Mouse (Mus musculus): ENCODE measurements around the gene Tulp2. TPM values are rescaled to one million over a fixed set of nuclear protein-coding genes. Genes with fewer than 3 reads are reported as not detected.
"Not testable (repeated sequence)": the region's sequence is repeated elsewhere in the genome, so short reads cannot be mapped to it uniquely, and the experiment has no call there.

The Tulp2 gene
- polyA plus RNA-seq, 1 experiment from 2014 or later, result 3.2 TPM

DNA sequence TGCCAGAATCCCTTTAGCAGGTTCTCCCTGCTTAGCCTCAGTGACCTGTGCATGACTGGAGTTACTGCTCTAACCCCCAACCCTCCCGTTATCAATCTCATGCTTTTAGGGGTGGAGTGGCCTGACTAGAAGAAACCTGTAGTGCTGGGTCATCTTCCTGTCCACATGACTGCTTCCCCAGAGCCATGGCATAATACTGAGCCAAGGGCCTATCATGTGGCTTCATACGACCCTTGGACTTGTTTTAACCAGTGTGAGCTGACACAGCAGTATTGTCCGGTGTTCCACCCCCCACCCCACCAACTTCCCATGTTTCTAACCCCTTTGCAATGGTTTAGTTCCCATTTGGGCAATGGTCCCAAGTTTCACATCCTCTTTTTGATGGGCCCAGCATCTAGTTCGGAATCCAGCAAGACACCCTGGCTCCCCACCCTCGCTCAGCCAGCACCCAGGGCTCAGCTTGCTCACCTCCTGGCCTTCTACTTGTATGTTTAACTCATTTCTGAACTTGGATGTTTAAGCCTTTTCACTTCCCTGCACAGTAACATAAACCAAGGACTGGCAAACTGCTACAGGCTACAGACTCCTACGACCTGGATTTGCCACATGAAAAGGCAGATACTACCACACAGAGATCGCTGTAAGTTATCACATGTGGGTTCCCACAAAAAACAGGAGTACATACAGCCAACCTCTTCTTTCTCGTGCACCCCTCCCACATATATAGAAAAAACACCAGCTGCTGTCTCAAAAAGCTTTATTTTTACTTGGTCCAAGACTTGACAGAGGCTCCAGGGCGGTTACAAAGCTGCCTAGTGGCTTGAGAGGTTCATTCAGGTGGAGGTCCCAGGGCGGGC is 24.2 kb upstream of the Tulp2 start:
- H3K9me3 ChIP-seq (ENCODE audit: control insufficient read depth, low read length), result no peaks in the 10 kb centered on the region
- peak overlapping the region; percentile 94 for H3K9ac ChIP-seq (ENCODE audit: low read depth, low read length)
- peaks cover 27% of the 10 kb centered on the region for H3K36me3 ChIP-seq (ENCODE audit: control insufficient read depth, insufficient read depth, low read length)
- H3K4me3 ChIP-seq (ENCODE audit: low read depth, low read length), result peak overlapping the region; percentile 89
- ATAC-seq (replicated peaks; ENCODE audit: low FRiP score) (peak; percentile 21), DNase-seq (ENCODE audit: low spot score) (no peak)
- H3K4me2 ChIP-seq, result peak overlapping the region; percentile 98
- H3K4me1 ChIP-seq (replicated peaks; ENCODE audit: control insufficient read depth, insufficient read depth, low read length), result peaks cover 40% of the 10 kb centered on the region
- WGBS, result 45% methylated on average over 10 of the region's 10 CpGs
- H3K27ac ChIP-seq (ENCODE audit: low read depth, low read length), result peak overlapping the region; percentile 96
- no peaks in the 10 kb centered on the region for H3K27me3 ChIP-seq (replicated peaks; ENCODE audit: control insufficient read depth, insufficient read depth, low read length)

DNA sequence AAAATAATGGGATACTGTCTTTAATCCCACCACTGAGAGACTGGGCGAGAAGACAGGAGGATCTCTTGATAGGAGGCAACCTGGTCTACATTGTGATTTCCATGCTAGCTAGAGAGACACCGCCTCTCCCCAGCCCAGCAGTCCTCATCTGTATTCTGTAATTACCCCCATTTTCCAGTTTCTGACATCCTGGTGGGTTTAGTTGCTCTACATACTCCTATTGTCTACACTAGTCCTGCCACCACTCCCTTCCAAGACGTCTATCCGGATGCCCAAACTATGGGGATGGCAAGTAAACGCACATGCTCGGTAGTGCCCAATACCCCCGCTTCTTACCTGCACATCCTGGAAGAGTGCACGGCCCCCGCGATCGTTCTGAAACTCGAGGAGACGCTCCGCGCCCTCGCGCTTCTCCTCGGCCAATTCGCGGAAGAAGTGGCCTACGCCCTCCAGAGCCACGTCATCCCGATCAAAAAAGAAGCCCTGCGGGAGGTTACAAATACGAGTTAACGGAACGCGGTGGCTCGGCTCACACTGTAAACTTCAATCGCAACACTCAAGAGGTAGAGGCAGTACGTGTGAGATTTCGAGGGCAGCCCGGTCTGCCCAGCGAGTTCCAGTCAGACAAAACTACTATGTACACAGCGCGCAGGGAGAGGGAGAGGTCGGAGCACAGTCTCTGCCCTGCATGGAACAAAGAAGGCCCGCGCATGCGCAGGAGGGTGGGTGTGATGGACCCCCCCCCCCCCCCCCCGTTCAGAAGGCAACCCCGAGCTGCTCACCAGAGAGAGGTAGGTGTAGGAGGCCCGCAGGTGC is 22.7 kb upstream of the Tulp2 start:
- H3K4me3 ChIP-seq (ENCODE audit: low read depth, low read length), result peak overlapping the region; percentile 89
- ATAC-seq (replicated peaks; ENCODE audit: low FRiP score) (peak; percentile 32), DNase-seq (ENCODE audit: low spot score) (peak; percentile 84)
- peak overlapping the region; percentile 94 for H3K9ac ChIP-seq (ENCODE audit: low read depth, low read length)
- H3K4me2 ChIP-seq, result peak overlapping the region; percentile 98
- peak overlapping the region; percentile 96 for H3K27ac ChIP-seq (ENCODE audit: low read depth, low read length)
- no peaks in the 10 kb centered on the region for H3K9me3 ChIP-seq (ENCODE audit: control insufficient read depth, low read length)
- peaks cover 40% of the 10 kb centered on the region for H3K4me1 ChIP-seq (replicated peaks; ENCODE audit: control insufficient read depth, insufficient read depth, low read length)
- H3K36me3 ChIP-seq (ENCODE audit: control insufficient read depth, insufficient read depth, low read length), result peaks cover 29% of the 10 kb centered on the region
- no peaks in the 10 kb centered on the region for H3K27me3 ChIP-seq (replicated peaks; ENCODE audit: control insufficient read depth, insufficient read depth, low read length)
- under 1% methylated on average over 42 of the region's 43 CpGs for WGBS

DNA sequence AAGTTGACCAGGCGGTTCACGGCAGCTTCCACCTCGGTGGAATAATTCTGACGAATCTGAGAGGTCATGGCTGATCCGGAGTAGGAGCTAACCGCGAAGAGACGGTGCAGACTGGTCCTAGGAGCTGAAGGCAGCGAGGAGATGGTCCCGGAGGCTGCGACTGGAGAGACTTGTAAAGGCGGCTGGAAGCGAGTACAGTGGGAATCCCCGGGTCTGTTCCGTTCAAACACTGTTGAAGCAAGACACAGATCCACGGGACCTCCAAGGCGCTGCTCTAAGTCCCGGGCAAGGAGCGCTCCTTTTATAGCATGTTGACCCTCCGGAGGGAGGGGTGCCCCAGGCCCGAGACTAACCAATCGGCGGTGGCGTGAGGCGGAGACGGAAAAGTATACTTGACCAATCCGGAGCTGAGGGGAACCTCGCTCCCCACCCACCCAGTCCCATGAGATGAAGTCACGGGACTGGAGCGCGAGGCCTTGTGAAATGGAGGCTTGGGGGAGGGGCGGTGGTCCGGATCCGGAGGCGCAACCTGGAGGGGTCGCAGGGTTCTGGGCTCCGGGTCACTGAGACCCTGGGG is 22.0 kb upstream of the Tulp2 start, which contains the start of gene Ftl1:
Ftl1 (minus strand) TSS at position 321 of the 577 bp plus-strand sequence.
- H3K4me2 ChIP-seq, result peak within 1 kb of the TSS; percentile 98
- H3K36me3 ChIP-seq (ENCODE audit: control insufficient read depth, insufficient read depth, low read length), result peaks cover 36% of the 10 kb centered on the region
- peak within 1 kb of the TSS; percentile 89 for H3K4me3 ChIP-seq (ENCODE audit: low read depth, low read length)
- peak within 1 kb of the TSS; percentile 96 for H3K27ac ChIP-seq (ENCODE audit: low read depth, low read length)
- peak within 1 kb of the TSS; percentile 94 for H3K9ac ChIP-seq (ENCODE audit: low read depth, low read length)
- H3K4me1 ChIP-seq (replicated peaks; ENCODE audit: control insufficient read depth, insufficient read depth, low read length), result peaks cover 41% of the 10 kb centered on the region
- not testable (repeated sequence) for H3K9me3 ChIP-seq (ENCODE audit: control insufficient read depth, low read length); H3K27me3 ChIP-seq (replicated peaks; ENCODE audit: control insufficient read depth, insufficient read depth, low read length)
- peak; percentile 90 for ATAC-seq (replicated peaks; ENCODE audit: low FRiP score)
- under 1% methylated on average over 26 of the region's 37 CpGs for WGBS
- DNase-seq (ENCODE audit: low spot score), result peak; percentile 97

DNA sequence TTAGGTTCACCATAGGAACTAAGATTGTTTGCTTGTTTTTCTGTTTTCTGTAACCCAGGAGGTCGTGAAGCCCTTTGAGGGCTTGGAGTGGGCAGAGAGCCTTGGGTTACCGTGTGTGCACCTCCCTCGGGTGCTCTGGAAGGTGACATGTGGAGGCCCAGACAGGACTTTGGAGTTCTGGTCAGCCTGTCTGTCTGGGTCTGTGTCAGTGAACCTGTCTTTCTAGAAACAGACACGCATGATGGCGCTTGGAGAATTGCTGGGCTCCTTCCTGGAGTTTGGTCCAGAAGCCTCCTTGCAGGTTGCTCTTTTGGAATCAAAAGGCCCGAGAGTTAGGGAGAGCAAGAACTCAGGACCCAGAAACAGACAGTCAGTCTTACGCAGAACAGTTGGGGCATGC is 21.3 kb upstream of the Tulp2 start:
- peaks cover 37% of the 10 kb centered on the region for H3K36me3 ChIP-seq (ENCODE audit: control insufficient read depth, insufficient read depth, low read length)
- H3K9ac ChIP-seq (ENCODE audit: low read depth, low read length), result peak overlapping the region; percentile 83
- H3K9me3 ChIP-seq (ENCODE audit: control insufficient read depth, low read length), result no peaks in the 10 kb centered on the region
- no peaks in the 10 kb centered on the region for H3K27me3 ChIP-seq (replicated peaks; ENCODE audit: control insufficient read depth, insufficient read depth, low read length)
- H3K4me1 ChIP-seq (replicated peaks; ENCODE audit: control insufficient read depth, insufficient read depth, low read length), result peaks cover 47% of the 10 kb centered on the region
- DNase-seq (ENCODE audit: low spot score) (no peak), ATAC-seq (replicated peaks; ENCODE audit: low FRiP score) (peak; percentile 2; the same call in 1 of the 2 replicates)
- peak overlapping the region; percentile 96 for H3K27ac ChIP-seq (ENCODE audit: low read depth, low read length)
- WGBS, result 49% methylated on average over 7 of the region's 7 CpGs
- peak overlapping the region; percentile 89 for H3K4me3 ChIP-seq (ENCODE audit: low read depth, low read length)
- H3K4me2 ChIP-seq, result peak overlapping the region; percentile 73

DNA sequence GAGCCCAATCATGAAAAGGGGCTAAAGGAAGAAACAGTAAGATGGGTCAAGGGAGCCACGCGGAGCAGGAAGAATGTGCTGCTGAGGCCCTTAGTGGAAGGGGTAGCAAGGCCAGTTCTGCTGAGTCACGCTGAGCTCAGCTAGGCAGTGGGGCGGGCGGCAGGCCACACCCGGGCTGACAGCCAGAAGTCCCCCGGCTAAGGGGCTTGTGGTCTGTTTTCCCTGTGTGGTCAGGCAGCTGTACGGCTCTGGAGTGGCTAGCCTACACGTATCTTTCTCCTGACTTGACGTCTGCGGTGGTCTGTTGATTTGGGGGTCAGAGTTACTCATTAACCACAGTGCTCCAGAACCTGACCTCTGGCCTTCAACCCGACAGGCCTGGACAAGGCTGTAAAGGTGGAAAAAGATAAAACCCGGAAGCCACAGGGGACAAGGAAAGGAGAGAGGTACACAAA is 20.8 kb upstream of the Tulp2 start:
- WGBS, result 7% methylated on average over 13 of the region's 13 CpGs
- Histone ChIP-seq H3K4me3 (ENCODE audit: low read depth, low read length) (peak overlapping the region; percentile 89), H3K9ac (ENCODE audit: low read depth, low read length) (peak overlapping the region; percentile 83), H3K36me3 (ENCODE audit: control insufficient read depth, insufficient read depth, low read length) (peaks cover 37% of the 10 kb centered on the region), H3K4me1 (replicated peaks; ENCODE audit: control insufficient read depth, insufficient read depth, low read length) (peaks cover 52% of the 10 kb centered on the region), H3K27ac (ENCODE audit: low read depth, low read length) (peak overlapping the region; percentile 96), H3K4me2 (peak overlapping the region; percentile 73), H3K9me3 (ENCODE audit: control insufficient read depth, low read length) (no peaks in the 10 kb centered on the region), H3K27me3 (replicated peaks; ENCODE audit: control insufficient read depth, insufficient read depth, low read length) (no peaks in the 10 kb centered on the region)
- DNase-seq (ENCODE audit: low spot score) (peak; percentile 83), ATAC-seq (replicated peaks; ENCODE audit: low FRiP score) (peak; percentile 70)

DNA sequence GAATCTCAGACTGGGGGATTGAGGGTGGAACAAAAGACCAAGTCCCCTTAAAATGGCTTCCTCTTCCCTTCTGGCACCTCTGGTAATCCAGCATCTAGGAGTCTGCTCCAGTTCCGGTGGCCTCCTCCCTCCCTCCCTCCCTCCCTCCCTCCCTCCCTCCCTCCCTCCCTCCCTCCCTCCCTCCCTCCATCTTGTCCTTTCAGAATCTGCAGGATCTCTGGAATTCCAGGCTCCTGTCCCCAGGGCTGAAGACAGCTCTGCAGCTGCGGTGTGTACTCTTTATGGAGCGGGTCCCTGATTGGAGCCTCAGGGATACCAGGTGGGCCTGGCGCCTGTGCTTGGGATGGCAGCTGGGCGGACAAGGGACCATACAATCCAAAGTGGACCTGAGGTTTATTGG is 20.4 kb upstream of the Tulp2 start:
- peaks cover 53% of the 10 kb centered on the region for H3K4me1 ChIP-seq (replicated peaks; ENCODE audit: control insufficient read depth, insufficient read depth, low read length)
- 62% methylated on average over 5 of the region's 5 CpGs for WGBS
- no peaks in the 10 kb centered on the region for H3K27me3 ChIP-seq (replicated peaks; ENCODE audit: control insufficient read depth, insufficient read depth, low read length)
- no peaks in the 10 kb centered on the region for H3K9me3 ChIP-seq (ENCODE audit: control insufficient read depth, low read length)
- H3K4me2 ChIP-seq, result peak overlapping the region; percentile 73
- H3K9ac ChIP-seq (ENCODE audit: low read depth, low read length), result peak overlapping the region; percentile 83
- ATAC-seq (replicated peaks; ENCODE audit: low FRiP score) (no peak), DNase-seq (ENCODE audit: low spot score) (no peak)
- peak overlapping the region; percentile 96 for H3K27ac ChIP-seq (ENCODE audit: low read depth, low read length)
- H3K4me3 ChIP-seq (ENCODE audit: low read depth, low read length), result peak overlapping the region; percentile 89
- H3K36me3 ChIP-seq (ENCODE audit: control insufficient read depth, insufficient read depth, low read length), result peaks cover 35% of the 10 kb centered on the region

DNA sequence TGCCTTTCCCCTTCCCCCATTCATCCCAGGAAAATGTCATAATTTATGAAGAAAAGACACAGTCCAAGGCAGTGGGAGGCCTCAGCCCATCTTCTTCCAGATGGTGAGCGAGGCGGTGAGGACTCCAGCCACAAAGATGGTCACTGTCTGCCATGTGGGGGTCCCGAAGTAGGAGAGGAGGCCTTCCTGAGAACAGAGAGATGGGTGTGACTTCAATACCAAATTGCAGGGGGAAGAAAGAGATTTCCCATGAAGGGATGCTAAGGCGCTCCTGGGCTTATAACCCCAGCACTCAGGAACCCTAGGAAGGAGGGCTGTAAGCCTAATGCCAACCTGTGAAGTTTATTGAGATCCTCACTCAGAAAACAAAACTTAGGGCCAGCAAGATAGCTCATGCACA is 19.9 kb upstream of the Tulp2 start:
- no peak for DNase-seq (ENCODE audit: low spot score)
- H3K4me3 ChIP-seq (ENCODE audit: low read depth, low read length), result peak overlapping the region; percentile 89
- peak overlapping the region; percentile 73 for H3K4me2 ChIP-seq
- H3K27me3 ChIP-seq (replicated peaks; ENCODE audit: control insufficient read depth, insufficient read depth, low read length), result no peaks in the 10 kb centered on the region
- H3K27ac ChIP-seq (ENCODE audit: low read depth, low read length), result peak overlapping the region; percentile 96; the same call in 1 of the 2 replicates
- 79% methylated on average over 4 of the region's 4 CpGs for WGBS
- peaks cover 34% of the 10 kb centered on the region for H3K36me3 ChIP-seq (ENCODE audit: control insufficient read depth, insufficient read depth, low read length)
- peaks cover 51% of the 10 kb centered on the region for H3K4me1 ChIP-seq (replicated peaks; ENCODE audit: control insufficient read depth, insufficient read depth, low read length)
- ATAC-seq (replicated peaks; ENCODE audit: low FRiP score), result no peak
- H3K9me3 ChIP-seq (ENCODE audit: control insufficient read depth, low read length), result no peaks in the 10 kb centered on the region
- H3K9ac ChIP-seq (ENCODE audit: low read depth, low read length), result peak overlapping the region; percentile 21; the same call in 1 of the 2 replicates

DNA sequence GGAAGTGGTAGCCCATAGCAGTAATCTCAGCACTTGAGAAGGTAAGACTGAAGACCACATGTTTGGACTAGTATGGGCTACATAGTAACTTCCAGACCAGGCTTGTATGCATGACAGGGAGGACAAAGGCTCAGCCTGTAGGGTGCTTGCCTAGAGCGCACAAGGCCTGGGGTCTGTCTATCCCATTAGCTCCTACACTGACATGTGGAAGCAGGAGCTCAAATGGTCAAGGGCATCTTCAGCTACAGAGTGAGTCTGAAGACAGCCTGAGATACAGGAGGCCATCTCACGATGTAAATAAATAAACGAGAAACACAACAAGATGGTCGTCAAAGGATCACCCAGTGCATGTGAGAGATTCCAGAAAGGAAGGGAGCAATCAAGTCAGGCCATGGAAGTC is 19.4 kb upstream of the Tulp2 start:
- H3K4me2 ChIP-seq, result no peak overlapping the region
- H3K36me3 ChIP-seq (ENCODE audit: control insufficient read depth, insufficient read depth, low read length), result peaks cover 31% of the 10 kb centered on the region
- H3K9ac ChIP-seq (ENCODE audit: low read depth, low read length), result no peak overlapping the region
- DNase-seq (ENCODE audit: low spot score), result no peak
- H3K27ac ChIP-seq (ENCODE audit: low read depth, low read length), result no peak overlapping the region
- H3K4me1 ChIP-seq (replicated peaks; ENCODE audit: control insufficient read depth, insufficient read depth, low read length), result peaks cover 45% of the 10 kb centered on the region
- H3K9me3 ChIP-seq (ENCODE audit: control insufficient read depth, low read length), result no peaks in the 10 kb centered on the region
- H3K27me3 ChIP-seq (replicated peaks; ENCODE audit: control insufficient read depth, insufficient read depth, low read length), result no peaks in the 10 kb centered on the region
- no peak for ATAC-seq (replicated peaks; ENCODE audit: low FRiP score)
- 93% methylated on average over 4 of the region's 4 CpGs for WGBS
- no peak overlapping the region for H3K4me3 ChIP-seq (ENCODE audit: low read depth, low read length)
